Mouse (Mus musculus) kidney, embryonic 14.5 days (tissue): Measurements from ENCODE around the gene 4430402I18Rik. TPM values are rescaled to one million over a fixed set of nuclear protein-coding genes. Genes with fewer than 3 reads are reported as not detected.

Experiments
- polyA plus RNA-seq: library from polyadenylated mRNA; unstranded; fragments of >200 nt; fragmentation: Nextera tagmentation; extraction: Ambion mirVana; gene quantifications from 2 replicates; pipeline ENCODE4 v1.2.1, GENCODE M21; 2014

Gene 4430402I18Rik
- polyA plus RNA-seq, 1 experiment from 2014 or later = 3.0 TPM

Other genes starting within 250 kb of the 4430402I18Rik start
- 1.2 and 1.3 TPM in 2 replicates for gene Slc1a1, start 132.8 kb downstream of the 4430402I18Rik start, polyA plus RNA-seq
- 6.5 and 12.5 TPM in 2 replicates for gene Plpp6, start 3.8 kb downstream of the 4430402I18Rik start, polyA plus RNA-seq
- gene Cdc37l1, start 22.6 kb upstream of the 4430402I18Rik start, polyA plus RNA-seq = 30.0 and 47.2 TPM in 2 replicates
- 51.1 and 97.7 TPM in 2 replicates for gene Ak3, start 80.2 kb upstream of the 4430402I18Rik start, polyA plus RNA-seq
- gene Rcl1, start 133.6 kb upstream of the 4430402I18Rik start, polyA plus RNA-seq = 52.3 and 66.0 TPM in 2 replicates